Mouse (Mus musculus) left cerebral cortex, postnatal 25 days (tissue): ENCODE measurements around the gene Nfia. TPM values are rescaled to one million over a fixed set of nuclear protein-coding genes. Genes with fewer than 3 reads are reported as not detected.

Experiments
- DNase-seq, 2 experiments: peaks; one replicate each; pipeline ENCODE4 v3.0.0; 2022; ENCODE audit warnings: low spot score in 2 of 2, mixed read lengths in 1 of 2
- intact Hi-C: fragments of 180-260 bp; cut with DNase I; formaldehyde crosslinking; loops from one replicate; pipeline ENCODE4 v1.15.1; 2025
- total RNA-seq, 2 experiments: library from RNA; stranded (reverse); gene quantifications; 2 replicates each; pipeline ENCODE4 v1.2.3; 2021

Gene Nfia
- total RNA-seq, 2 experiments from 2014 or later = 63.0 to 73.6 TPM

GRCm38 (mm10) chr4:98098663-98099062 is 326.1 kb downstream of the Nfia start:
- DNase-seq = no peak
- intact Hi-C loops = no loop called here

GRCm38 (mm10) chr4:98099433-98099832 is 326.9 kb downstream of the Nfia start:
- intact Hi-C loops = no loop called here
- DNase-seq = peak in 1 of 2 experiments; percentile 25

DNA sequence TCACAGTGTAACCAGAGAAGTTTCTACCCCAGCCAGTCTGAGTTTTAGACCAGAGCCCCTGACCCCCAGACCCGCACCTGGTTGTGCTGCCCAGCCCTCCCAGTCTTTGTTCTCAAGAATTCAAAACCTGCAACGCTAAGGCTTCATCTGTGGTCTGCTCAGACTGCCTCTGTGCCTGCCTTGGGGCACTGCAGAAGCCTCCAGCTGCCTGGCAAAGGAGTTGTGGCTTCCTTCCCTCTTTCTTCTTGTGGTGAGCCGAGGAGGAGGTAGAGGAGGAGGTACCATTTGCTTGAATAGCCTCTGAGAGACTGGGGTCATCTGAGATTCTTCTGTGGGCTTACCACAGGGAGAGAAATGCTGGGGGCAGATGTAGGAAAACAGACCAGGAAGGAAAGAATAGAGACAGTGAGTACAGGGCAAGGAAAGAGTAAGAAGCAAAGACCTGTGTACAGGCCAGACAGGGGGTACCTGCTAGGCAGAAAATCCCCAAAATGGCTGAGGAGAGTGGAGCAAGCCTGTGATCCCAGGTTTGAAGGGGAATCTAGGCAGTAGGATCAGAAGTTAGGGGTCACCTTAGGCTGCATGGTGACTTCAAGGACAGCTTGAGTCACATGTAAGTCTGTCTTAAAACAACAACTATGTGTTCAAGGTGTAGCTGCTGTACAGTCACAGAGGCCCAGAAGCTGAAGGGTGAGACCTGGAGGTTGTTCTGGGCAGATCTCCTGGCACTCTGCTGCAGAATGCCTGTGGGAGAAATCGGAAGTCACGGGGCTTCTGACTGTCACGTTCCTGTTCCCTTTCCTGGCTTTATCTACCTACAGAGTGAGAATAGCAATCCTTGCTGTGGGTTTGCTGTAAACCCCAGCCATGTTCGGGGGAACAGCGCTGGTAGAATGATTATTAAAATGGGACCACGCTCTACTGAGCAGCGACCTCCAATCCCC is 328.9 kb downstream of the Nfia start:
- intact Hi-C loops = no loop called here
- no peak for DNase-seq

DNA sequence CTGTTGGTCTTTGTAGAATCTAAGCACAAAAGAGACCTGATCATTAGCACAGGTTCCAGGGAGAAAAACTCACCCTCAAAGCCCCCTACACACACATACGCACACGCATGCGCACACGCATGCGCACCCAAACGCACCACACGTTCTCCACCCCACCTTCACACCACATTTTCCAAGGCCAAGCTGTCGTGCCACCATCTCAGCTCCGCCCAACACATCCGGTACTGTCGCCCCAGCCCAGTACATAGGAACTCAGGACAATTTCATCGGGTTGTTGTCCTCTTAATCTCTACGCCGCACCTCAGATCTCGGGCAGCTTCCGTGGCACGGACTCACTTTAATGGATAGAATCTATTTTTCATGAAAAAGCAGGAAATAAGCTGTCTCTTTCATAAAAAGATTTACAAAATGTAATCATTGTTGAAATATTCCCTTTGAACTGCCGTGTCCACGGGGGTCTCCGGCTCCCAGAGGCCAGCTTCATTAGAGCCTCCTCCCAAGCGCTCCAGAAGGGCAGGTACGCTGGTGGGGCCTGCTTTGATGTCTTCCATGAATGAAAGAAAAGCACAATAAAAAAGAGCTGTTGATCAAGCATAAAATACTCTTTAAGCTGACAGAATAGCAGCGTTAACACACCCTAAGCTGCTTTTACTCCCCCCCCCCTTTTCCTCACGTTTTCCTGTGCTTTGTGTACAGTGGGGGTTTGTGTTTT is 330.2 kb downstream of the Nfia start:
- DNase-seq = peak; percentile 13 to 53
- intact Hi-C loops = no loop called here

DNA sequence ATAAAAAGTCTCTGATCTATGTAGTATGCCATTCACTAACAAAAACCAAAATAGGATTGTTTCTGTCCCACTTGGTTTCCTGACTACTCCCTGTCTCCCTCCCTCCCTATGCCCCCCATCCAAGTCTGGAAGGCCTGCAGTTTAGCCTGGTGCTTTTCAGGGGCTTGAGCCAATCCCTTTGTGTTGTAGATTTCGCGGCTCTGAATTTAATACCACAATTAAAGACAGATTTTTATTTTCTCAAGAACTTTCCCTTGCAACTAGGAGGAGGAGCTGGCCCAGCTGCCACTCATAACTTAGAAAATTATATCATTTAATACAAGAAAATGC is 330.8 kb downstream of the Nfia start:
- intact Hi-C loops = no loop called here
- DNase-seq = no peak

DNA sequence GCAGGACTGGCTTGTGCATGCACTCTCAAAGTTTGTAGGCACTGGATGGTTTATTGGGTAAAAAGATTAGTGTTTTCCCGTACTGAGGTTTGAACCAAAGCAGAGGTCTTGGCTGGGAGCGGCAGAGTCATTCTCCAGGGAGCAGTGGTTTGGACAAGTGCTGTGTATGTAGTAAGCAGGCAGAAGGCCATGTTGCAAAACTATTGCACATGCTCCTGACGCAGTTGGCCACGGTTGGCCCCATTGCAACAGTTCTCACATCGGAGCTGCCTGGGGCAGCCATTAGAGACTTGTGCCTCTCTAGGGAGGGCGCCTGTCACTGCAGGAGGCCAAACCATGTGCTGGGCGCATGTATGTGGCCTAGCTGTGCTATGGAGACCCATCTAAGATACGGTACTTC is 331.6 kb downstream of the Nfia start:
- DNase-seq = no peak
- intact Hi-C loops = no loop called here

GRCm38 (mm10) chr4:98104911-98105702 is 332.6 kb downstream of the Nfia start:
- intact Hi-C loops = loop anchor here (5.0 kb wide), 2 partner anchors 328 to 353 kb away; partner anchors contain the start of gene E130114P18Rik
- no peak for DNase-seq

- intact Hi-C loops = loop anchor here (5.0 kb wide), 2 partner anchors 329 to 354 kb away; partner anchors contain the start of gene E130114P18Rik
- DNase-seq = no peak
Measured at GRCm38 (mm10) chr4:98105971-98106370, 333.4 kb downstream of the Nfia start.

DNA sequence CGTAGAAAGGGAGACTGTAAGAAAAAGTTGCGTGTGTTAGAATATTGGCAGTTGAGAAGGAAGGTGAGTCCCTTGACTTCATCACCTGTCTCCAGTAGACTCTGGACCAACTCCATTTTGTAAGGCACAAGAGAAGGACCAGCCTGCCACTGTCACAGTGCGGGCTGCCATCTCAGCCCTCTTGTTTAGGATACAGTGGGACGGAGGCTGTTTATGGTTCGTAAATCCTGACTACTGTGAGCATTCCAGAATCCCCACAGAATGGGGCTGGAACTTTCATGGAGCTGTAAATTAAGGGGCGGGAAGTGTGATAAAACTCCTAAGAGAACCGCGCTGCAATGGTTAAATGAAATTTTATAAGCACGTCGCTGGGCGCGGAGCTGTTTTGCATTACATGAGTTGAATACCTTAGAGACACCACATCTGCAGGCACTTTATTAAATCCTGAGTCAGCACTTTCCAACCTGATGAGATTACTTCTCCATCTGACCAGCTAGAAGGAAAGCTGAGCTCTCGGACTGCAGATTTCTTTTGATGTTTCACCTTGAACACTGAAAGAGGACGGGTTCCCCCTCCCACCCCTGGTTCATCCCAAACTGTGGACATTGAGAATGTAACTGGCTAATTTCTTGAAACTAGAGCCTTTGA is 334.0 kb downstream of the Nfia start:
- DNase-seq = no peak
- intact Hi-C loops = loop anchor here (5.0 kb wide), 2 partner anchors 329 to 354 kb away; partner anchors contain the start of gene E130114P18Rik

GRCm38 (mm10) chr4:98107093-98107453 is 334.5 kb downstream of the Nfia start:
- no peak for DNase-seq
- intact Hi-C loops = loop anchor here (5.0 kb wide), 2 partner anchors 330 to 355 kb away; partner anchors contain the start of gene E130114P18Rik

DNA sequence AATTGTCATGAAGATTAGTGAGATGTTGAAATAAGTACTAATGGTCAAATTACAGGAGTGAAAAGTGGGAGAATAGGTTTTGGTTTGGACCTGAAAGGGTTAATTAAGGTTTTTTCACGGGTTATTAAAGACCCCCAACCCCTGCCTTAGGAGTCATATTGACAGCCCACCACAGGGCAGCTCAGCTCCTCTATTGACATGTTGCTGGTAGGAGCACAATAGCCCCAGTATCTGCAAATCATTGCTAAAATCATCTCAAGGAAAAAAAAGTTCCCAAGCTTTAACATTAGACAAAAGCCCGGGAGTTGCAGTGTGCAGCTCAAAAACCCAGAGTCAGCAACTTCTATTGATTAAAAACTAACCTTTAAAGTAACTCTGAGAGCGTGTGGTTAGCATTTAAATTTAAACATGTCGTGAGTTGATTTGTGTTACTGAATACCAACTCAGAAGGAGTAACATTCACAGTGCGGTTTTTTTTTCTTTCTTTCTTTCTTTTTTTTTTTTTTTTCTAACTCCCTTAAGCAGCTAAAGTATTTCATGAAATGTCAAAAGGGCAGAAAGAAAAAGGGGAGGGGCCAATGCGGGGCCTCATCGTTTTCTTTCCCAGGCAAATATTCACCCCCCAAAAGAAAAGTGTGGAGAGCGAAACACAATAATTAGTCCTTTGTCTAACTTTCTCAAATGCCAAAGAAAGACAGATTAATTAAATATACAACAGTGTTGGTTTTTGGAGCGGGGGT is 335.6 kb downstream of the Nfia start:
- intact Hi-C loops = loop anchor here (5.0 kb wide), 2 partner anchors 331 to 356 kb away; partner anchors contain the start of gene E130114P18Rik
- DNase-seq = no peak

DNA sequence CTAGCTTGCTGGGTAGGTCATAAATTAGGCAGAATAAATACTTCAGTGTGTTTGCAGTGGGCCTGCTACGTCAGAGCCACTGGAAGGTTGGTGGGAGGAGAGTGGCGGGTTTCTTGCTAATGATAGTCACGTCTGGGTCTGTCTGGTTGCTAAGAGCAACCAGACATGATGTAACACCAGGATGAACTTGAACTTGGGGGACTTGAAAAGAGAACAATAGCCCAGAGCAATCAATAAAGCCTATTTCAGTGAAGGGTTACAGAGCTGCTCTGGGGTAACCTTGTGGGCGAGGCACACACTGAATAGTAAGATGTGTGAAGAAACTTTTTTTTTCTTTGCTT is 336.1 kb downstream of the Nfia start:
- DNase-seq = peak in 1 of 2 experiments; percentile 37
- intact Hi-C loops = loop anchor here (5.0 kb wide), 2 partner anchors 331 to 356 kb away; partner anchors contain the start of gene E130114P18Rik

- peak; percentile 13 to 47 for DNase-seq
- intact Hi-C loops = loop anchor here (5.0 kb wide), 2 partner anchors 332 to 357 kb away; partner anchors contain the start of gene E130114P18Rik
Measured at GRCm38 (mm10) chr4:98109064-98109463, 336.5 kb downstream of the Nfia start.

- intact Hi-C loops = loop anchor here (5.0 kb wide), 3 partner anchors 212 to 358 kb away; partner anchors contain the start of gene E130114P18Rik
Measured at GRCm38 (mm10) chr4:98109911-98110310, 337.4 kb downstream of the Nfia start.

GRCm38 (mm10) chr4:98113289-98114024 is 340.9 kb downstream of the Nfia start:
- intact Hi-C loops = loop anchor here (5.0 kb wide), 1 partner anchor 209 kb away; no protein-coding TSS in a partner anchor
- DNase-seq = peak in 1 of 2 experiments; percentile 23

More at GRCm38 (mm10) chr4:98109911-98110310, 337.4 kb downstream of the Nfia start:
- no peak for DNase-seq

GRCm38 (mm10) chr4:98114966-98115365 is 342.4 kb downstream of the Nfia start:
- no peak for DNase-seq
- intact Hi-C loops = loop anchor here (5.0 kb wide), 1 partner anchor 207 kb away; no protein-coding TSS in a partner anchor

GRCm38 (mm10) chr4:98115401-98115800 is 342.9 kb downstream of the Nfia start:
- intact Hi-C loops = no loop called here
- no peak for DNase-seq
